ENCODE assay signal across 33 mouse cellular contexts in genomic region chr3:139226811-139227210, GRCm38 (mm10). TPM values are rescaled to one million over a fixed set of nuclear protein-coding genes. Genes with fewer than 3 reads are reported as not detected.
"Had no signal": no experiment of that assay in that cellular context is flagged by ENCODE, and none has a peak within 500 bp of the region (broad histone marks: within the 10 kb centered on the region; RNA-seq: fewer than 3 reads in every experiment).

No protein-coding gene starts in this region.

- H3K9me3 ChIP-seq: hindbrain, embryonic 10.5 days; intestine, embryonic 15.5 days; limb, embryonic 15.5 days; liver, embryonic 12.5 days had no signal

- ATAC-seq: hindbrain, embryonic 16.5 days; inflammation-experienced regulatory T-cells, adult 6 months; intestine, embryonic 15.5 days; intestine, postnatal 0 days; liver, embryonic 12.5 days had no signal

- H3K9ac ChIP-seq: heart, embryonic 12.5 days; hindbrain, embryonic 12.5 days; hindbrain, embryonic 14.5 days; intestine, embryonic 15.5 days; limb, embryonic 13.5 days; limb, embryonic 15.5 days; liver, embryonic 12.5 days; liver, embryonic 14.5 days had no signal

- H3K36me3 ChIP-seq: heart, embryonic 12.5 days; hindbrain, embryonic 10.5 days; hindbrain, embryonic 12.5 days; intestine, embryonic 15.5 days; limb, embryonic 13.5 days; limb, embryonic 15.5 days; liver, embryonic 12.5 days had no signal

- H3K4me1 ChIP-seq: heart, embryonic 12.5 days; hindbrain, embryonic 10.5 days; hindbrain, embryonic 12.5 days; intestine, embryonic 15.5 days; limb, embryonic 13.5 days; limb, embryonic 15.5 days; liver, embryonic 12.5 days had no signal

- H3K4me3 ChIP-seq: gastrocnemius, adult 2 months; heart, adult 2 months; heart, embryonic 12.5 days; hindbrain, embryonic 10.5 days; hindbrain, embryonic 12.5 days; intestine, embryonic 15.5 days; limb, embryonic 13.5 days; limb, embryonic 15.5 days; liver, embryonic 12.5 days had no signal

- H3K4me2 ChIP-seq: heart, embryonic 12.5 days; hindbrain, embryonic 12.5 days; hindbrain, embryonic 14.5 days; intestine, embryonic 15.5 days; limb, embryonic 13.5 days; limb, embryonic 15.5 days; liver, embryonic 12.5 days had no signal

- H3K27me3 ChIP-seq: heart, embryonic 12.5 days; hindbrain, embryonic 12.5 days; intestine, embryonic 15.5 days; limb, embryonic 13.5 days; limb, embryonic 15.5 days; liver, embryonic 12.5 days had no signal

- H3K27ac ChIP-seq: gastrocnemius, adult 2 months; heart, adult 2 months; hindbrain, embryonic 10.5 days; hindbrain, embryonic 12.5 days; hindbrain, embryonic 14.5 days; intestine, embryonic 15.5 days; limb, embryonic 13.5 days; limb, embryonic 15.5 days; liver, embryonic 12.5 days; liver, embryonic 14.5 days had no signal

- DNase-seq: gastrocnemius, adult 2 months; gastrocnemius, postnatal 14 days; gastrocnemius, postnatal 36 days; heart, adult 11 months; heart, adult 2 months; heart, postnatal 10 days; heart, postnatal 4 days; kidney, adult 18-20 months; kidney, adult 8-10 months; kidney, postnatal 10 days; kidney, postnatal 25 days; layer of hippocampus, adult 9-11 months; layer of hippocampus, postnatal 36 days; left cerebral cortex, postnatal 4 days had no signal

RNA-seq across cellular contexts. Expression of gene Stpg2, which starts 21.3 kb away (rescaled TPM):
- total RNA-seq: gastrocnemius, adult 2 months; gastrocnemius, postnatal 14 days; gastrocnemius, postnatal 36 days; heart, adult 2 months; heart, postnatal 10 days; heart, postnatal 25 days; heart, postnatal 4 days; left cerebral cortex, postnatal 4 days; liver, adult 2 months had no signal
- polyA plus RNA-seq: heart, adult 2 months; heart, embryonic 12.5 days; heart, embryonic 14.5 days; hindbrain, embryonic 10.5 days; hindbrain, embryonic 12.5 days; hindbrain, embryonic 14.5 days; hindbrain, embryonic 16.5 days; inflammation-experienced regulatory T-cells, adult 6 months; intestine, embryonic 15.5 days; intestine, postnatal 0 days; kidney, embryonic 16.5 days; large intestine, adult 2 months; limb, embryonic 11.5 days; limb, embryonic 15.5 days; liver, adult 2 months; liver, embryonic 12.5 days; liver, embryonic 14.5 days; liver, embryonic 16.5 days had no signal
